Mouse (Mus musculus): Measurements from ENCODE around the gene Angpt4.

GRCm38 (mm10) chr2:151976067-151976466 is 65.1 kb downstream of the Angpt4 start:
- TF ChIP-seq POLR2A (IDR thresholded peaks at IDR 0.05; ENCODE audit: low read depth, low read length) (no peak), CTCF (IDR thresholded peaks at IDR 0.05; ENCODE audit: borderline replicate concordance, insufficient read depth, low read length) (no peak)
